Mouse (Mus musculus): Measurements from ENCODE around the gene Zfp677. TPM values are rescaled to one million over a fixed set of nuclear protein-coding genes. Genes with fewer than 3 reads are reported as not detected.
"Not testable (repeated sequence)": the region's sequence is repeated elsewhere in the genome, so short reads cannot be mapped to it uniquely, and the experiment has no call there.

The Zfp677 gene
- total RNA-seq (2017), result 13.8 and 16.5 TPM in 2 replicates

GRCm38 (mm10) chr17:21383391-21384056 is at the start of gene Zfp677:
TSS of gene Zfp677 (plus strand) at chr17:21383748.
- peak; percentile 99 for ATAC-seq (ENCODE audit: extremely low read depth, insufficient number of reproducible peaks, low FRiP score, poor library complexity, severe bottlenecking)

- not testable (repeated sequence) for ATAC-seq (ENCODE audit: extremely low read depth, insufficient number of reproducible peaks, low FRiP score, poor library complexity, severe bottlenecking)
Observed at GRCm38 (mm10) chr17:21368018-21368417, 15.5 kb upstream of the Zfp677 start.

DNA sequence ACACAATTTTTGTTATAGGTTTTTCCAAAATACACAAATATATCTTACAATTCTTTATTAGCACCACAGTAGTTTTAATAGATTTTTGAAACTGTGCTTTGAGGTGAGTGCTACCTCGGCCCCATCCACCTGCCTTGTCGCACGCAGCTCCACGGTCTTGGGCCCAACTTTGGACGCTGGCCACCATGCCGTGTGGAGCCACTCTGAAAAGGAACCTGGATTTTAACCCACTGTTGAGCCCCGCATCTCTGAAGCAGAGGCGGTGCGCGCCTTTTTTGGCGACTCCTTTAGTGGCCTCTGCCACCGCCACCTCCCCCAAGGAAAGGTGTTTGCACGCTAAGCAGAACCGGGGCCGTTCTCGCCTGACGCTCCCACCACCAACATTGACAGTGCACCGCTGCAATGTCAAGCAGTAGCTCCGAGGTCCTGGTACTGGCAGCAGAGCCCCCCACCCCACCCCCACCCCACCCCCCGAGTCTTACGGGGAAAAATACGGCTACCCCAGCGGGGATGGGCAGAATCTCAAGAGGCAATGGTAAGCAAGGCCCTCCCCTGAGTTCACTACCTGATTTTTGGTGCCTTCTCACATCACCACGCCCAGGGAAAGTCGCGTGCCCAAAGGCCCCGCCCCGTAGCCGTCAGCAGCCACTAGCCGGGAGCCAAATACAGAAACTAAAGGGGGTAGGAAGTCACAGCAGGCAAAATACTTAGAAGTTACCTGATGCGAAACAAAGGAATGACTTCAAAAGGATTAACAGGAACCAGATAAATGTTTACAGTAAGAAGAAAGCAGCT is 13.4 kb upstream of the Zfp677 start:
- ATAC-seq (ENCODE audit: extremely low read depth, insufficient number of reproducible peaks, low FRiP score, poor library complexity, severe bottlenecking), result peak; percentile 99

- ATAC-seq (ENCODE audit: extremely low read depth, insufficient number of reproducible peaks, low FRiP score, poor library complexity, severe bottlenecking), result no peak
Observed at GRCm38 (mm10) chr17:21375311-21375710, 8.2 kb upstream of the Zfp677 start.

DNA sequence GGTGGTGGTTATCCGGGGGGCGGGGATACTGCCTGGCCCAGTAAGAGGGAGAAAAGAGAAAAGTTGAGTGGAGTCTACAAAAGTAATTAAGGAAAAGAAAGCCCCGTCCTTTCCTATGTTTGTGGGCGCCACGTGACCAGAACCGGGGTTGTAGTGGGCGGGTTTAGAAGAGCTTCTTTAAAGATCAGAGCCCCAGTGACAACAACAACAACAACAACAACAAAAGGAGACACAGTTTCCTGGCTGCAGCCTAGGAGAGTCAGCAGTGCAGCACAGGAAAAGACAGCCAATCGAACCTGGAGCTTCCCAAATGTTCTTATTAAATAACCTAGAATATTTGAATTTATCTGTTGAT is 486 bp downstream of the Zfp677 start:
- ATAC-seq (ENCODE audit: extremely low read depth, insufficient number of reproducible peaks, low FRiP score, poor library complexity, severe bottlenecking), result no peak

GRCm38 (mm10) chr17:21422664-21423599 is 39.4 kb downstream of the Zfp677 start, which contains the start of gene Zfp54:
TSS of gene Zfp54 (plus strand) at chr17:21423227.
- ATAC-seq (ENCODE audit: extremely low read depth, insufficient number of reproducible peaks, low FRiP score, poor library complexity, severe bottlenecking), result peak; percentile 90

GRCm38 (mm10) chr17:21438806-21439400 is 55.4 kb downstream of the Zfp677 start:
- not testable (repeated sequence) for ATAC-seq (ENCODE audit: extremely low read depth, insufficient number of reproducible peaks, low FRiP score, poor library complexity, severe bottlenecking)

Other genes starting within 250 kb of the Zfp677 start
- gene Vmn1r234, start 157.7 kb upstream of the Zfp677 start, total RNA-seq (2017), result not detected in 2 replicates
- gene Vmn1r235, start 127.3 kb upstream of the Zfp677 start, total RNA-seq (2017), result not detected in 2 replicates
- 0.12 and 0.37 TPM in 2 replicates for gene Vmn1r236, start 100.8 kb upstream of the Zfp677 start, total RNA-seq (2017)
- gene Vmn1r237, start 71.9 kb upstream of the Zfp677 start, total RNA-seq (2017), result not detected in 2 replicates
- 3.8 and 5.6 TPM in 2 replicates for gene Zfp54, start 39.5 kb downstream of the Zfp677 start, total RNA-seq (2017)
- gene Zfp51, start 66.6 kb downstream of the Zfp677 start, total RNA-seq (2017), result 19.9 and 22.0 TPM in 2 replicates
- 38.8 and 40.4 TPM in 2 replicates for gene Zfp53, start 105.2 kb downstream of the Zfp677 start, total RNA-seq (2017)
- gene Zfp52, start 151.8 kb downstream of the Zfp677 start, total RNA-seq (2017), result 26.4 and 31.0 TPM in 2 replicates
- 4.3 and 4.9 TPM in 2 replicates for gene Zfp948, start 183.3 kb downstream of the Zfp677 start, total RNA-seq (2017)

Data from neutrophil, adult 5-6 weeks (primary cell).